Mouse (Mus musculus): ENCODE measurements at regions not wholly inside any gene's neighbourhood (a gene's known extent, or its start where the extent isn't known, plus 50 kb on each side); places are given as distances from the start of the nearest gene placed in this dataset.

DNA sequence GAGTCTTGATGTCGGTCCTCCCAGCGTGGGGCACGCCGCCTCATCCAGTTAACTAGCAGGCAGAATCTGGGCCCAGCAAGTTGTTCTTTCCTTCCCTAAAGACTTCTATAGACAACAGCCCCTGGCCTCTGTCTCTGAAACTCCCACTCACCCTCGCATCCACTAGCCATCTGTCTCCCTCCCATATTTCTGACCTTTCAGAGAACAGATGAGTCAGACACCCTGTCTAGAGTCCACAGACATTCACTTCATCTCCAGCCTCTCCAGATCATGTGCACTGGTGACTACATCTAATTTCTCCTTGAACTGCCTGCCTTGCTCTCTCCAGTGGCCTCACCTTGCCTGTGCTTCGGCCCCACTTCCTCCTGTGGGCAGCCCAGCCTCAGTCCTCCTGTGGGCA lies 143.1 kb downstream of the Mtx3 start:
- no peak for TF ChIP-seq CTCF (IDR thresholded peaks at IDR 0.05; ENCODE audit: low read depth)
- TF ChIP-seq EP300 (IDR thresholded peaks at IDR 0.05; ENCODE audit: low read depth): no peak

Data from heart, postnatal 0 days (tissue).